Mouse (Mus musculus): ENCODE data around the gene Morc3. TPM values are rescaled to one million over a fixed set of nuclear protein-coding genes. Genes with fewer than 3 reads are reported as not detected.
"Not testable (repeated sequence)": the region's sequence is repeated elsewhere in the genome, so short reads cannot be mapped to it uniquely, and the experiment has no call there.

Morc3 gene
- polyA plus RNA-seq, 1 experiment from 2014 or later = 27.0 TPM

- Histone ChIP-seq H3K4me1 (replicated peaks; ENCODE audit: insufficient read depth, low read length) (no peaks in the 10 kb centered on the region), H3K9me3 (replicated peaks; ENCODE audit: low read length) (no peaks in the 10 kb centered on the region), H3K27ac (no peak overlapping the region), H3K9ac (ENCODE audit: low read depth, low read length) (no peak overlapping the region), H3K4me2 (ENCODE audit: low read length) (no peak overlapping the region), H3K27me3 (ENCODE audit: insufficient read depth, low read length) (no peaks in the 10 kb centered on the region), H3K36me3 (ENCODE audit: insufficient read depth, low read length) (no peaks in the 10 kb centered on the region), H3K4me3 (replicated peaks; ENCODE audit: low read depth, low read length) (no peak overlapping the region)
- no peak for ATAC-seq (replicated peaks; ENCODE audit: low FRiP score, low read depth)
- no peak for DNase-seq (ENCODE audit: low spot score)
- WGBS = 89% methylated on average over 4 of the region's 4 CpGs
- TF ChIP-seq CTCF (IDR thresholded peaks at IDR 0.05; ENCODE audit: low read depth) = no peak
These were observed 7.1 kb upstream of the Morc3 start for GRCm38 (mm10) chr16:93824799-93825198.

GRCm38 (mm10) chr16:93825463-93825862 is 6.5 kb upstream of the Morc3 start:
- Histone ChIP-seq H3K36me3 (ENCODE audit: insufficient read depth, low read length) (no peaks in the 10 kb centered on the region), H3K4me2 (ENCODE audit: low read length) (no peak overlapping the region), H3K9ac (ENCODE audit: low read depth, low read length) (no peak overlapping the region), H3K27me3 (ENCODE audit: insufficient read depth, low read length) (no peaks in the 10 kb centered on the region), H3K27ac (no peak overlapping the region), H3K4me3 (replicated peaks; ENCODE audit: low read depth, low read length) (no peak overlapping the region), H3K4me1 (replicated peaks; ENCODE audit: insufficient read depth, low read length) (peaks cover 3% of the 10 kb centered on the region; the same call in 1 of the 2 replicates), H3K9me3 (replicated peaks; ENCODE audit: low read length) (no peaks in the 10 kb centered on the region)
- WGBS = 89% methylated on average over 4 of the region's 4 CpGs
- ATAC-seq (replicated peaks; ENCODE audit: low FRiP score, low read depth) (no peak), DNase-seq (ENCODE audit: low spot score) (no peak)
- TF ChIP-seq CTCF (IDR thresholded peaks at IDR 0.05; ENCODE audit: low read depth) = no peak

- no peak for DNase-seq (ENCODE audit: low spot score)
- TF ChIP-seq CTCF (IDR thresholded peaks at IDR 0.05; ENCODE audit: low read depth) = no peak
- peaks cover 8% of the 10 kb centered on the region; the same call in 1 of the 2 replicates for H3K4me1 ChIP-seq (replicated peaks; ENCODE audit: insufficient read depth, low read length)
- H3K27ac ChIP-seq = no peak overlapping the region
- H3K27me3 ChIP-seq (ENCODE audit: insufficient read depth, low read length) = no peaks in the 10 kb centered on the region
- H3K9me3 ChIP-seq (replicated peaks; ENCODE audit: low read length) = no peaks in the 10 kb centered on the region
- 75% methylated on average over 11 of the region's 11 CpGs for WGBS
- H3K9ac ChIP-seq (ENCODE audit: low read depth, low read length) = no peak overlapping the region
- H3K4me3 ChIP-seq (replicated peaks; ENCODE audit: low read depth, low read length) = no peak overlapping the region
- no peaks in the 10 kb centered on the region for H3K36me3 ChIP-seq (ENCODE audit: insufficient read depth, low read length)
- H3K4me2 ChIP-seq (ENCODE audit: low read length) = no peak overlapping the region
- no peak for ATAC-seq (replicated peaks; ENCODE audit: low FRiP score, low read depth)
These were observed 5.9 kb upstream of the Morc3 start for GRCm38 (mm10) chr16:93826054-93826453.

- not testable (repeated sequence) for ATAC-seq (replicated peaks; ENCODE audit: low FRiP score, low read depth); H3K4me2 ChIP-seq (ENCODE audit: low read length); H3K27me3 ChIP-seq (ENCODE audit: insufficient read depth, low read length); H3K36me3 ChIP-seq (ENCODE audit: insufficient read depth, low read length); H3K9ac ChIP-seq (ENCODE audit: low read depth, low read length); H3K4me1 ChIP-seq (replicated peaks; ENCODE audit: insufficient read depth, low read length); H3K4me3 ChIP-seq (replicated peaks; ENCODE audit: low read depth, low read length); DNase-seq (ENCODE audit: low spot score); H3K9me3 ChIP-seq (replicated peaks; ENCODE audit: low read length); H3K27ac ChIP-seq
- WGBS = 55% methylated on average over 5 of the region's 5 CpGs
These were observed 5.4 kb upstream of the Morc3 start for GRCm38 (mm10) chr16:93826478-93826877.

- no peak for TF ChIP-seq CTCF (IDR thresholded peaks at IDR 0.05; ENCODE audit: low read depth)
- no peaks in the 10 kb centered on the region for H3K27me3 ChIP-seq (ENCODE audit: insufficient read depth, low read length)
- no peak overlapping the region for H3K9ac ChIP-seq (ENCODE audit: low read depth, low read length)
- peaks cover 8% of the 10 kb centered on the region; the same call in 1 of the 2 replicates for H3K4me1 ChIP-seq (replicated peaks; ENCODE audit: insufficient read depth, low read length)
- no peaks in the 10 kb centered on the region for H3K36me3 ChIP-seq (ENCODE audit: insufficient read depth, low read length)
- WGBS = 84% methylated on average over 6 of the region's 6 CpGs
- H3K9me3 ChIP-seq (replicated peaks; ENCODE audit: low read length) = no peaks in the 10 kb centered on the region
- no peak for ATAC-seq (replicated peaks; ENCODE audit: low FRiP score, low read depth)
- no peak overlapping the region for H3K27ac ChIP-seq
- no peak for DNase-seq (ENCODE audit: low spot score)
- no peak overlapping the region for H3K4me3 ChIP-seq (replicated peaks; ENCODE audit: low read depth, low read length)
- no peak overlapping the region for H3K4me2 ChIP-seq (ENCODE audit: low read length)
These were observed 5.0 kb upstream of the Morc3 start for GRCm38 (mm10) chr16:93826909-93827308.

GRCm38 (mm10) chr16:93829526-93829925 is 2.4 kb upstream of the Morc3 start:
- DNase-seq (ENCODE audit: low spot score) (no peak), ATAC-seq (replicated peaks; ENCODE audit: low FRiP score, low read depth) (no peak)
- Histone ChIP-seq H3K4me3 (replicated peaks; ENCODE audit: low read depth, low read length) (no peak overlapping the region), H3K27ac (no peak overlapping the region), H3K9me3 (replicated peaks; ENCODE audit: low read length) (no peaks in the 10 kb centered on the region), H3K4me2 (ENCODE audit: low read length) (no peak overlapping the region), H3K36me3 (ENCODE audit: insufficient read depth, low read length) (no peaks in the 10 kb centered on the region), H3K4me1 (replicated peaks; ENCODE audit: insufficient read depth, low read length) (peaks cover 21% of the 10 kb centered on the region), H3K9ac (ENCODE audit: low read depth, low read length) (no peak overlapping the region), H3K27me3 (ENCODE audit: insufficient read depth, low read length) (no peaks in the 10 kb centered on the region)
- no peak for TF ChIP-seq CTCF (IDR thresholded peaks at IDR 0.05; ENCODE audit: low read depth)
- WGBS = 80% methylated on average over 15 of the region's 15 CpGs

GRCm38 (mm10) chr16:93830071-93830470 is 1.9 kb upstream of the Morc3 start:
- Histone ChIP-seq H3K27ac (peak overlapping the region; percentile 60), H3K4me2 (ENCODE audit: low read length) (no peak overlapping the region), H3K36me3 (ENCODE audit: insufficient read depth, low read length) (no peaks in the 10 kb centered on the region), H3K27me3 (ENCODE audit: insufficient read depth, low read length) (no peaks in the 10 kb centered on the region), H3K9ac (ENCODE audit: low read depth, low read length) (no peak overlapping the region), H3K4me1 (replicated peaks; ENCODE audit: insufficient read depth, low read length) (peaks cover 21% of the 10 kb centered on the region), H3K4me3 (replicated peaks; ENCODE audit: low read depth, low read length) (no peak overlapping the region), H3K9me3 (replicated peaks; ENCODE audit: low read length) (no peaks in the 10 kb centered on the region)
- ATAC-seq (replicated peaks; ENCODE audit: low FRiP score, low read depth) (no peak), DNase-seq (ENCODE audit: low spot score) (peak; percentile 8)
- no peak for TF ChIP-seq CTCF (IDR thresholded peaks at IDR 0.05; ENCODE audit: low read depth)
- whole genome bisulfite sequencing = 44% methylated on average over 9 of the region's 9 CpGs
